In the genomic region with DNA sequence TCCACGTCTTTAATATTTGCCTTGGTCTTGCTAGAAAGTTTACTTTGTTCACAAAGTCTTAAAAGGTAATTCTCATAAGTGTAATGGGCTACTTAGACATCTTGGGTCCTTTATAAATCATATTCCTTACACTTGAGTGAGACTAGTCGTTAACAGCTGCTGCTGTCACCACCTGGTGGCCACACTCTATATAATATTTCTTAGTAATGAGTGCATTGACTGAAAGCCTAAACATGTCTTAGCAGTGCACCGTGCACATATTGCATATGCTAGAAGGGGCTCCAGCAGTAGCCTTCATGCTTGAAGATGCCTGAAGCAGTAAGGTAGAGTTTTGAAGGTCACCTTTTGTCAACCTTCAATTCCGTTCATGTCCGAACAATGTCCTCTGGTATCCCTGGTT, we compare ENCODE assay signal across 10 mouse cellular contexts.
DNase-seq lines count a peak whose midpoint lies in the region; ATAC-seq and TF ChIP-seq lines count a peak whose summit lies in the region.
"Had no signal": no experiment of that assay in that cellular context is flagged by ENCODE, and none has a peak within 500 bp of the region (broad histone marks: within the 10 kb centered on the region; RNA-seq: fewer than 3 reads in every experiment).

No protein-coding gene starts in this region.

- ATAC-seq in heart, embryonic 11.5 days (replicated peaks; ENCODE audit: insufficient number of reproducible peaks, low FRiP score, low TSS enrichment): no peak
- ATAC-seq in lung, embryonic 14.5 days (ENCODE audit: insufficient read depth): no peak
- ATAC-seq in common myeloid progenitor, adult 5-6 weeks (replicated peaks; ENCODE audit: low read depth, poor library complexity, severe bottlenecking): 0 out of 2 replicates have a peak, but pooled peaks have one; percentile 36
- ATAC-seq in midbrain, embryonic 14.5 days (ENCODE audit: low FRiP score, low TSS enrichment): no peak

- no peak overlapping the region for H3K4me2 ChIP-seq in heart, embryonic 11.5 days
- H3K4me2 ChIP-seq in lung, embryonic 14.5 days: no peak overlapping the region
- H3K4me2 ChIP-seq in midbrain, embryonic 14.5 days (ENCODE audit: low read length): no peak overlapping the region
- H3K4me2 ChIP-seq: limb, embryonic 13.5 days had no signal

- TF ChIP-seq EP300 in heart, adult 2 months (IDR thresholded peaks at IDR 0.05; ENCODE audit: insufficient read depth, low read depth, low read length): no peak

- TF ChIP-seq POLR2A in heart, adult 2 months (IDR thresholded peaks at IDR 0.05; ENCODE audit: insufficient read depth, low read depth, low read length): no peak
- no peak for TF ChIP-seq POLR2A in lung, adult 2 months (IDR thresholded peaks at IDR 0.05; ENCODE audit: borderline replicate concordance, extremely low read depth, low read depth, low read length)

- no peaks in the 10 kb centered on the region for H3K36me3 ChIP-seq in heart, adult 2 months (ENCODE audit: control insufficient read depth, insufficient read depth, low read length)
- no peaks in the 10 kb centered on the region for H3K36me3 ChIP-seq in heart, embryonic 11.5 days (ENCODE audit: control insufficient read depth, insufficient read depth, low read length)
- H3K36me3 ChIP-seq in lung, embryonic 14.5 days (ENCODE audit: insufficient read depth): no peaks in the 10 kb centered on the region
- H3K36me3 ChIP-seq in midbrain, embryonic 14.5 days (ENCODE audit: control insufficient read depth, insufficient read depth, low read length): no peaks in the 10 kb centered on the region
- H3K36me3 ChIP-seq: limb, embryonic 13.5 days had no signal

- no peaks in the 10 kb centered on the region for H3K27me3 ChIP-seq in heart, adult 2 months (ENCODE audit: control insufficient read depth, insufficient read depth, low read length)
- 0 out of 2 replicates have a peak, but pooled peaks cover 2% of the 10 kb centered on the region for H3K27me3 ChIP-seq in heart, embryonic 11.5 days (ENCODE audit: control insufficient read depth, insufficient read depth, low read length)
- no peaks in the 10 kb centered on the region for H3K27me3 ChIP-seq in lung, embryonic 14.5 days (ENCODE audit: insufficient read depth, low read length)
- no peaks in the 10 kb centered on the region for H3K27me3 ChIP-seq in midbrain, embryonic 14.5 days (ENCODE audit: control insufficient read depth, insufficient read depth, low read length)

- H3K79me2 ChIP-seq in heart, adult 2 months (replicated peaks; ENCODE audit: control insufficient read depth, insufficient read depth, low read length): no peaks in the 10 kb centered on the region

- WGBS in heart, adult 2 months: 71% methylated on average over 5 of the region's 5 CpGs
- 70% methylated on average over 5 of the region's 5 CpGs for WGBS in heart, embryonic 11.5 days (ENCODE audit: insufficient replicate concordance)
- 42% methylated on average over 5 of the region's 5 CpGs for WGBS in lung, embryonic 14.5 days
- WGBS in lung, adult 2 months: 56% methylated on average over 5 of the region's 5 CpGs
- 77% methylated on average over 5 of the region's 5 CpGs for WGBS in midbrain, embryonic 14.5 days

- no peak overlapping the region for H3K4me3 ChIP-seq in heart, adult 2 months
- H3K4me3 ChIP-seq in heart, embryonic 11.5 days (ENCODE audit: low read depth, low read length): no peak overlapping the region
- no peak overlapping the region for H3K4me3 ChIP-seq in lung, embryonic 14.5 days (ENCODE audit: low read depth, low read length)
- H3K4me3 ChIP-seq in lung, adult 2 months (replicated peaks; ENCODE audit: extremely low read depth, low read depth, low read length): no peak overlapping the region
- no peak overlapping the region for H3K4me3 ChIP-seq in midbrain, embryonic 14.5 days (replicated peaks; ENCODE audit: low read depth, low read length)
- H3K4me3 ChIP-seq: limb, embryonic 13.5 days had no signal

- H3K9me3 ChIP-seq in heart, embryonic 11.5 days (replicated peaks; ENCODE audit: control insufficient read depth, low read length): no peaks in the 10 kb centered on the region
- H3K9me3 ChIP-seq in lung, embryonic 14.5 days (ENCODE audit: low read depth, low read length): no peaks in the 10 kb centered on the region
- no peaks in the 10 kb centered on the region for H3K9me3 ChIP-seq in midbrain, embryonic 14.5 days (ENCODE audit: control insufficient read depth, low read length)
- H3K9me3 ChIP-seq: limb, embryonic 13.5 days had no signal

- no peak overlapping the region for H3K9ac ChIP-seq in heart, adult 2 months (ENCODE audit: low read depth, low read length)
- H3K9ac ChIP-seq in heart, embryonic 11.5 days (ENCODE audit: low read depth, low read length): no peak overlapping the region
- no peak overlapping the region for H3K9ac ChIP-seq in lung, embryonic 14.5 days
- no peak overlapping the region for H3K9ac ChIP-seq in midbrain, embryonic 14.5 days (replicated peaks; ENCODE audit: low read length)
- H3K9ac ChIP-seq: limb, embryonic 13.5 days had no signal

- peak; percentile 60 for TF ChIP-seq CTCF in heart, adult 2 months (IDR thresholded peaks at IDR 0.05)
- peak; percentile 61 for TF ChIP-seq CTCF in lung, embryonic 14.5 days (IDR thresholded peaks at IDR 0.05; ENCODE audit: low read depth)
- no peak for TF ChIP-seq CTCF in lung, adult 2 months (IDR thresholded peaks at IDR 0.05; ENCODE audit: insufficient read depth, low read length)

- no peak overlapping the region for H3K27ac ChIP-seq in heart, adult 2 months
- no peak overlapping the region for H3K27ac ChIP-seq in heart, embryonic 11.5 days (ENCODE audit: low read depth, low read length)
- H3K27ac ChIP-seq in lung, embryonic 14.5 days (ENCODE audit: low read depth): no peak overlapping the region
- no peak overlapping the region for H3K27ac ChIP-seq in midbrain, embryonic 14.5 days (replicated peaks; ENCODE audit: low read depth, low read length)
- H3K27ac ChIP-seq: limb, embryonic 13.5 days had no signal

- no peaks in the 10 kb centered on the region for H3K4me1 ChIP-seq in heart, adult 2 months (ENCODE audit: control insufficient read depth, insufficient read depth, low read length)
- no peaks in the 10 kb centered on the region for H3K4me1 ChIP-seq in heart, embryonic 11.5 days (ENCODE audit: control insufficient read depth, insufficient read depth, low read length)
- peaks cover 7% of the 10 kb centered on the region; the same call in 1 of the 2 replicates for H3K4me1 ChIP-seq in lung, embryonic 14.5 days (ENCODE audit: insufficient read depth)
- H3K4me1 ChIP-seq in lung, adult 2 months (ENCODE audit: control insufficient read depth, insufficient read depth, low read length): no peaks in the 10 kb centered on the region
- H3K4me1 ChIP-seq in midbrain, embryonic 14.5 days (ENCODE audit: control insufficient read depth, insufficient read depth, low read length): 0 out of 2 replicates have a peak, but pooled peaks cover 5% of the 10 kb centered on the region

- DNase-seq in heart, adult 2 months: no peak
- DNase-seq in lung, embryonic 14.5 days: peak; percentile 69
- DNase-seq in lung, adult 2 months: no peak
- peak; percentile 78 for DNase-seq in midbrain, embryonic 14.5 days
- no peak for DNase-seq in frontal cortex, postnatal 25 days (ENCODE audit: low spot score in 2 of 2)
- DNase-seq in ovary, adult 18-20 months (ENCODE audit: low spot score): no peak
- DNase-seq: heart, postnatal 36 days had no signal

- intact Hi-C loops in heart, adult 2 months (cut with DNase I): loop anchor here (5.0 to 10.0 kb wide), 3 partner anchors 1142 to 1412 kb away; no protein-coding TSS in a partner anchor

Comparison
In these comparisons a context has a peak if more than half of its experiments do, and no peak if none do; other contexts are left out.
1. DNase-seq: peak in lung, embryonic 14.5 days (single experiment) and midbrain, embryonic 14.5 days (single experiment); none in heart, adult 2 months (0 of 2), lung, adult 2 months (single experiment), frontal cortex, postnatal 25 days (0 of 2) and ovary, adult 18-20 months (single experiment).